Mouse (Mus musculus) right cerebral cortex, postnatal 10 days (tissue): ENCODE measurements around the gene Adamts8.

ENCODE experiments used
- DNase-seq, 2 experiments: peaks; one replicate each; pipeline ENCODE4 v3.0.0; 2021; ENCODE audit warnings: low spot score in 2 of 2

Adamts8 gene

DNA sequence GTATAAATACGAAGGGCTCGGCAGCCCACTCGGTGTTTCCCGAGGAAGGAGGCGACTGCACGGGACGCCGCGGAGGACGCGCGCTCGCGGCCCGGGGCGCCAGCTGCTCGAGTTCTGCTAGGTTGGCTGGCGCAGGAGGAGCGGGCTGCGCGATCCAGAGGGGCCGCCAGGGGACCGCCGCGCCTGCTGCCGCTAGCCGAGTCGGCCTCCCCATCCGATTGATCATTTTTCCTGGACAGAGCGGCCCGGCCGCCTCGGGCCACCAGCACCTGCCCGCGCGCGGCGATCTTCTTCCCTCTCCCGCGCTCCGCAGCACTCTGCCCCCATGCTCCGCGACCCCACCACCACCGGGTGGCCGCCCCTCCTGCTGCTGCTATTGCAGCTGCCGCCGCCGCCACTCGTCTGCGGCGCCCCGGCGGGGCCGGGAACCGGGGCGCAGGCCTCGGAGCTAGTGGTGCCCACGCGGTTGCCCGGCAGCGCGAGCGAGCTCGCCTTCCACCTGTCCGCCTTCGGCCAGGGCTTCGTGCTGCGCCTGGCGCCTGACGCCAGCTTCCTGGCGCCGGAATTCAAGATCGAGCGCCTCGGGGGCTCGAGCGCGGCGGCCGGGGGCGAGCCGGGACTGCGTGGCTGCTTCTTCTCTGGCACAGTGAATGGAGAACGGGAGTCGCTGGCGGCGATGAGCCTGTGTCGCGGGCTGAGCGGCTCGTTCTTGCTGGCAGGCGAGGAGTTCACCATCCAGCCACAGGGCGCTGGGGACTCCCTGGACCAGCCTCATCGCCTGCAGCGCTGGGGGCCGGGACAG is at the start of gene Adamts8:
Adamts8 (plus strand) TSS at position 51 of the 802 bp plus-strand sequence.
- peak; percentile 73 to 76 for DNase-seq

DNA sequence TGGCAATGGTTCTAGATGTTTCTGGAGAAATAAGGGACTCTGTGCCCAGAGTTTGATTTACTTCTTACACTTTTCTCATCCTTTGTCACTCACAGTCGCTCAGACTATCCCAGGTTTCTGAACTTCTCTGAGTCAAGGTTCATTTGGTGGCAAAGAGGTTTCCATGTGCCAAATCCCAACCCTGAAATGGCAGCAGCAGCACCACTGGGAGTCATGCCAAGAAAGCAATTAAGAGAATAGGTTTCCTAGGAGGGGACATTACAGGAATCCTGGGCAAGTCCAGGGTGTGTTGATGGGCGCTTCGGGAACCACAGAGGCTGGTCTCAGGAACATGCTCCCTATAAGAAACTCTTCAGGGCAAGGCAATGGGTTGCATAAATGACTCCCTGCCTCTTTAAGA is 46.7 kb upstream of the Adamts8 start:
- no peak for DNase-seq

DNA sequence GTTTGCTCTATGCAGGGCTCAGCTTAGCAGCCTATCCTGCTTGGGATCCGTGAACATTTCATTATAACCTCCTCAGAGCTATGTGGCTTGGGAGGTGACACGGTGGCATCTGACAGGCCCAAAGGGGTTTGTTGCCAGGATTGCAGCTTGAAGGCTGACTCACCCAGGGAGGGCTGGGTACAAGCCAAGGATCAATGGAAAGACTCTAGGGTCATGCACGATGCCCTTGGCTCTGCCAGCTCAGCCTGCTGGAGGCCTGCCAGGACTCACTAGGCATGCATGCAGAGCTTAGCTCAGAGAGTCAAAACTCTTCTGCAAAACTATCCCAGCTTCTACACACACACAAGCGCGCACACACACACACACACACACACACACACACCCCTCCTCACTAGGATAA is 45.6 kb upstream of the Adamts8 start:
- peak; percentile 48 to 62 for DNase-seq

DNA sequence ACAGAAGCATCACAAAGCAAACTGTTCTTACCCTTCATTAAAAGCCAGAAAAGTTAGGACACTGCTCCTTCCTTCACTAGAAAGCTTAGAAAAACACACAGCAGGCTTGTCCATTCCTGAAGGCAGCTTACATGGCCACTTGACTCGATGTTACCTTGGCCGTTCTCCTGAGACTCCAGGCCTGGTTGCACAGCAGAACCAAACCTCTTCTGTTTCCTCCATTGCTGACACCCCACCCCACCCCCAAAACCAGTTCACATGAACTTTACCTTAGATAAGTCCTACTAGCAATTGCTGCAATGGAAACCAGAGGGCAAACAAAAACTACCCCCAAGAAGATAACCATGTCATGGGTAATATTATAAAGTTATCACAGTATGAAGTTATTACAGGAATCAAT is 45.2 kb upstream of the Adamts8 start:
- DNase-seq = no peak

DNA sequence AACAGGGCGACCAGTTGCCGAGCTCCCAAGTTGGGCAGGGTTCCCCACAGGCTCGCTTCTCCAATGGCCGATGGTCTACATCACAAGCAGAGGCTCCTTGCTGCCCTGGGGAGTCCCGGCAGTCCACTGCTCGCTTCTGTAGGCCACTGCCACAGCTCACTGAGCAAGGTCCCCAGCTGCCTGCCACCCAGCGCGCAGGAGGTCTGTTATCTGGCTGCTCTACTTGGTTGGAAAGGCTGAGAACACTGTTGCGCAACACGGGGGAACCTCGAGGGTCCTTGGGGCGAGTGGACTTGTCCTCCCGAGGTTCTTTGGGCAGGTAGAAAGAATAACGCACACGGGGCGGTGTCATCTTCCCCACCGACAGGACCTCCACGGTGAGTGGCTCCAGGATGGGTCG is 40.2 kb upstream of the Adamts8 start:
- no peak for DNase-seq

DNA sequence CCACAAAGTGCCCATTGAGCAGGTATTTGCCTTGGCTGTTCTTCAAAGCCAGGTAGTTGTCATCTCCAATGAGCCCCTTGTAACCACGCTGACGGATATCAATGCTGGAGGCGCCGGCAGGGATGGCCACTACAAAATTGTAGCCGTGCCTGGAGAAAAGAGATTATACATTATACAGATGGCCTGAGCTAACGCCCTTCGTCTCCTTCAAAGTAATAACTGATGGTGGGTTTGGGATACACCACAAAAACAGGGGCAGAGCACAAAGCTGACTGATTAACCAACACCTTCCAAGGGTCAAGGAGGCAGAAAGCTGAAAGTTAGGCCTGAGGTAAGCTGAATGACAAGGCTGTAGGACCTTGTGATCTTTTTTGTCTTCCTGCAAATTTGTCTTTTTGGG is 39.7 kb upstream of the Adamts8 start:
- no peak for DNase-seq

DNA sequence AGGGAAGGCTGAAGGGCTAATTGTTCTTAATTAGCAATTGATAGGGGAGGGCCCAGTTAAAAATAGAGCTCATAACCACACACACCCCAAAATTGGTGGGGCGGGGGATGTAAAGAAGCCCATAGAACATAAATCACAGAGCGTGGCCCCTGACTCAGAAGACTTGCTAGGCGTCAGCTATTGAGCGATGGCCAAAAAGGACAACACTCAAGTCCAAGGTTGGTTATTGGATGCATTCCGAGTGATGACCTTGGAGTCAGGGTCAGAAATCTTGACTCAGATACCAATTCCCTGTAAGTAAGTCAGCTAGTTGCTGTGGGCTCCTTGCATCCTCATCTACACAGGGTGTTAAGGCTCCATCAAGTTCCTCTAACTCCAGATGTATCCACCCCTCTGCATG is 39.1 kb upstream of the Adamts8 start:
- no peak for DNase-seq

DNA sequence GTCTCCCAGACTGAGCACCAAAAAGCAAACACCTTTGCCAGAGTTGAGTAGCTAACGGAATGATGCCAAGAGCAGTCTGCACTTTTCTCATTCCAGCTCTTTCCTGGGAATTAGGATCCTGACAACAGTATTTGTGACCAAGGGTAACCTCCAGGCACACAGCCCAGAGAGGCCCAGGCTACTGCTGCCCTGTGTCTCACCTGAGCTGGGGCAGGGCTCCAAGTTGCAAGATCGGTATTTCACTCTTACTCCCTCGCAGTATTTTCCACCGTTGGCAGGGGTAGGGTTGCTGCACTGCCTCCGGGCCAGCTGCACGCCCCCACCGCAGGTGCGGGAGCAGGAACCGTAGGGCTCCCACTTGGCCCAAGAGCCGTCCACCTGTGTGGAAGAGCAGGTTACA is 36.5 kb upstream of the Adamts8 start:
- no peak for DNase-seq

DNA sequence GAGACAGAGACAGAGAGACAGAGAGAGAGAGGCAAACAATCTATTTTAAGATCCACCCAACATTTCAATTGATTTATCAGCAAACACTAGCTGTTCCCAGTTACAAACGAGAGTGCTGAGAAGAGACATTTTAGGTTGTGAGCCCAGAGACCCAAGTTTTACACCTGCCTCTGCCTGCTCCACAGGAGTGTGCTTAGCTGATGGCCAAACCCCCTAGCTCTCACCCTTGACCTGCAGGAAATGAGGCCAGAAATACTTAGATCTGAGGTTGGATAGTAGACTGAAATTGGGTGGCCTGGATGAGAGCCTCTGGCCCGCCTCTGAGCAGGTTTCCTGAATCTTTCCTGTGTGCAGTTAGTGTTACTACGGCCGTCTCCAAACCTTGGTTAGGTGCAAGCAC is 35.9 kb upstream of the Adamts8 start:
- no peak for DNase-seq

DNA sequence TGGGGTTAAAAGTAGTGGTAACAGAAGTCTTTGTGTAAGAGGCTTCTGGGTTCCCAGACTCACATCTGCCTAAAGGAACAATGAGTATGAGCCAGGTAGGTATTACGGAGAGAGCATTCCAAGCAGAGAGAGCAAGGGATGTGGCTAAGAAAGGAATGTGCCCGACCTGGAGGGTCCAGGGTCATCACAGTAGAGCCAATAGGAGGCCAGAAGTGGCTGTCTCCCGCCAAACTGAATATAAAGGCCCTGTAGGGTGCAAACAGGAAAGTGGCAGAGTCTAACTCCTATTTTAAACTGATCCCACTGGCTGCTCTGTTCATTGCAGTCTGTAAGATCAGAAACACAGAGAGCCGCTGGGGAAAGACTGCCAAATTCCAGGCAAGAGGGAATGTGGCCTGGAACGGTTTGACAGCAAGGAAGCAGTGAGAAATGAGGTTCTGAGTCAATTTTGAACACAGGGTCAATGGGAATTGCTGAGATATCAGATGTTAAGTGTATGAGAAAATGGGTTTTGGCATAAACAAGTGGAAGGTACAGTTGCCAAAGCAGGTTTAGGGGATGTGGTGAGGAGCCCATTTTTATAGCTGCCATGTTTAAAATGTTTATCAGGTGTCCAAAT is 34.6 kb upstream of the Adamts8 start:
- no peak for DNase-seq

DNA sequence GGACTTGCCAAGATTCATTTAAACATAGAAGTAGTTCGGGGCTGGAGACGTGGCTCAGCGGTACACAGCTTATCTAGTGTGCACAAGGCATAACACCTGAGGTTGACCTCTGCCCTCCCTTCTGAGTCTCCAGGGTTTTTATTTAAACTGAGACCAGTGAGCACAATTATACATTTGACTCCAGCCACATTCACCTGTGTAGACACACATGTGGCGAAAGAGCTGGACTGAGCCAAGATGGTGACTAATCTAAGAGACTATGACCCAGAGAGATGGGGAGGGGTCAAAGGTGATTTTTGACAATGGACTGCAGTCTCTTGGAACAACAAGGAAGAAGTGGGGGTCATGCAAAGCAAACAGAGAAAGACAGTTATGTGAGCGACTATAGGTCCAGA is 34.1 kb upstream of the Adamts8 start:
- DNase-seq = no peak

DNA sequence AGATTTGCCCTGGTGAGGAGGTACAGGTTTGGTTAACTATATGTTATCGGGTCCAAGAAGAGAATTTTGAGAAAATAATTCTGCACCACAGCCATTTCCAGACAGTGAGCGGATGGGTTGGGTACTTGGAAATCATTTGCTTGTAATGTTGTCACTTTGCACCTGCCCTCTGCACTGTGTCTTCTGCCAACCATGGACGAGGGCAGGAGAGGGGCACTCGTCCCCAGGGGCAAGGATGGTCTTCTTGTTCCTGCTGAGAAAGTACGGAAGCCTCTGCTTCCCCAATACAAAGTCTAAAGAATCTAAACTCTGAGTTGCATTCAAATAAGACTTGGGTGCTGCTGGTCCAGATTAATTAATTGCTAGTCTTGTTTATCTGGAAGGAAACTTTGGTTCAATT is 33.4 kb upstream of the Adamts8 start:
- no peak for DNase-seq

DNA sequence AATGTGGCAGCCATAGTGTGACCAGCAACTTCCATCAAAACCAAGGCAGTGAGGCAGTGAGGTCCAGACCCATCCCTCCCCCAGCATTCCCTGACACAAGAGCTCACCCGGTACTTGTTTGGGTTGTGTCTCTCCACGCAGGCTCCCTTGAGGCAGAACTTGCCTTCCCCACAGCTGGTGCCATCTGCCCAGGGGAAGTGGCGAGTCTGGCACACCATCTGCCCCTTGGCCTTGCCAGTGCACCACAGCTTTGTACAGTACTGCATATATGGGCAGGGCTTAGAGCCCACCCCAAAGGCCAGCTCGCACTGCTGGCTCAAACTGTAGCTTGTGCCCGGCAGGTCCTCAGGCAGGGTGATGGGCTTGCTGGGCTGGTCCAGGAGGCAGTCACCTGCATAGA is 31.9 kb upstream of the Adamts8 start:
- DNase-seq = no peak

DNA sequence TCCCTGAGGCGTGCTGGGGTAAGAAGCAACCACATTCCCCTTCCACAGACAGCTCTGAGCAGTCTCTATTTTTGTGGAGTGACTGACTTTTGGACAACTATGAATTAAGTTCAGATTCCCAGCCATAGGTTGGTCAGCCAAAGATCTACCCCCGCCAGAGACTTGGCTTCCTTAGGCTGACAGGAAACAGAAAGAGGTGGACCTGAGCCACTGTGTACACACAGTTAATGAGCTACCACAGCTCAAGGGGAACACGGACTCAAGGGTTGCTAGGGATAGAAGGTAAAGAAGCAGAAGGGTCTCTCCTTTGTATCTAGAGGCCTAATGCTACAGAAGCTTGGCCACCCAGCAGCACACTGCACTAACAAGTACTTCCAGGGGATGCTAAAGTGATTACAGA is 30.2 kb upstream of the Adamts8 start:
- no peak for DNase-seq

DNA sequence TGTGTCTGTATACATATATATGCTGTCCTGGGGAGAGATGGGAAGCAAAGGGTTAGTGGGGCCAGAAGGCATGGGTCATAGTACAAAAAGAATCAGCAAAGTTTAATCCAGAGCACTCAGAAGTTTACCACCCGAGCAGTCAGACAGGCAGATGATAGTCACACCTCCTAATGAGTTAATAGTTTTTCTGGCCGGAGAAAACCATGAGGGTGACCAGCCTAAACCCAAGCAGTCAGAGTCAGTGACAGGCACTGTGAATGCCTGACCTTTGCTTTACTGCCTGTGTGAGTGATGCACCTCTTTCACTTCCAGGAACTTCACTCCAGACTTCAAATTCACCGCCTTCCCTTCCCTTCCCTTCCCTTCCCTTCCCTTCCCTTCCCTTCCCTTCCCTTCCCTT is 28.9 kb upstream of the Adamts8 start:
- no peak for DNase-seq

DNA sequence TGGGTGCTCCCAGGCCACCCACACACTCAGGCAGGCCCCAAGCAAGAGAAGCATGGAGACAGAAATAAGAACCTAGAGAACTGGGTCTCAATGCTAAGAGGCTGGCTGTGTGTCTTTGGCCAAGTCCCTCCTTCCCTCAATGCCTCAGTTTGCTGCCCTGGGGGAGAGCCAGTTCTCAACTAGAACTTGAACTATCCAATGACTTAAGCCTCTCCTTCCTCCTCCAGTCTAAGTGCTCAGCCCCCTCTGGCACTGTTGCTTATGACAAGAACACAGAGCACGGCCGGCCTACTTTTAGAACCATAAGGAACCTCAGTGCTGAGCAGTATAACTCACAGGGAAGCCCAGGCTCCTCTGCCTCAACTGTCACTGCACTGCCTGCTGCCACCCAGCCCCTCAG is 28.1 kb upstream of the Adamts8 start:
- no peak for DNase-seq

DNA sequence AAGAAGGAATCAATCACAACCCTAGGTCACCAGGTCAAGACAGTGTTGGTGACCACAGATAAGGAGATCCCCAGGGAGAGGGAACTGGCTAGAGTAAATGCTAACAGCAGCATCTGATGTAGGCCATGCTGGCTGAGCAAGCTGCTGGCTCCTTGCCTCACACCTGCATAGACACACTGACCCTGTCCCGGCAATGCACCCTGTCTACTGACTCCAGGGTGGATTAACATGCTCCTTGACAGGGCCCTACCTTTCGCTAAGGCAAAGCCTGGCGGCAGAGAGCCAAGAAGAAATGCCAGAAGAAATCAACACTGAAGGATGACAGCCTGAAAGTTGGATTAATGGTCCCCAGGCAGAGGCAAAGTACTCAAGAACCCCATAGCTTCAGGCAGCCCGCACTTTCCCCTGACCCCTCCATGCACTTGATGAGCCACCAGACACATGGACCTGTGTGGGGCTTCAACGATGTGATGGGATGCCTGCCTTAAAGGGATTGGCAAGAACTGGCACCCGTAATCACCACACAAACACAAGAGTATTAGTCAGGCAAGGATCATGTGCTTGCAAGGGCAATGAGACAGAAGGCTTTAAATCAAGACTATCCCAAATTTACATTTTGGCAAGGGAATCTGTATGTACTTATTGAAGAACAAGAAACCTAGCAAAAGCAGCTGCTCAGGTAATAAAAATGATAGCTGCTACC is 25.9 kb upstream of the Adamts8 start:
- DNase-seq = no peak

DNA sequence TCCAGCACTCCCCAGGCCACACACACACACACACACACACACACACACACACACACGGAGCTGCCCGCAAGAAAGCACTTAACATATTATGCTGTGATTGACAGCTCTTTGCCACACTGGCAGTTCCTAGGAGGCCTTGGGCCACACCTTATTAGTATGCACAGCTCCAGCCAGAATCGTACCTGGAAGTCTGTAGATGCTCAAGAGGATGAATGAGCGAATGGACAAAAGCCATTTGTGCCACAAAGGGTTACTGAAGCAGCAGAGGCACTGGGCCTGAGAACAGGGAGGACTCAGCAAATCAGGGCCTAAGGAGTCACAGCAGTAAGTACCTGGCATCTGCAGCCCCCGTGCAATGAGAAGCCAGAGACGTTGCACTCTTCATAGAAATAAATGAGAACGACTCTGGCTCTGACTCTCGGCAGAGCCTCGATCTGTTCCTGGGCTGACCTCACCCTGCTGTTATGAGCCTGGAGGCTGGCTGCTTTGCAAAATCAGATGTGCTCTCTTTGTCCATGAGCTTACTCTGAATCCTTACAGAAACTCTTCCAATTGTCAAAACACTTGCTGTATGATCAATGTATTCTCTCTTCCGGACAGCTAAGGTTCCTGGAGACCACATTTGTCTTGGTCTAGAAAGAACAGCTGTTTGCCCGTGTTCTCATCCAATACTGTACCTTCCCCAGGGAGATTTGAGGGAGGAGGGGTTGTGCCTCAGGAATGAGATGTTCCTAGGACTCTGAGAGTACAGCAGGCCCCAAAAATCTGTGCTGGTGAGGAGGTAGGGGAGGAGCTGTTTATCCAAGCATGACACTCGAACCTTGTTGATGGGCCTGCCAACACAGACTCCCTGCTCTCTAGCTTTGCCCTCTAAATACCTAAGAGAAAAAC is 23.7 kb upstream of the Adamts8 start:
- no peak for DNase-seq

DNA sequence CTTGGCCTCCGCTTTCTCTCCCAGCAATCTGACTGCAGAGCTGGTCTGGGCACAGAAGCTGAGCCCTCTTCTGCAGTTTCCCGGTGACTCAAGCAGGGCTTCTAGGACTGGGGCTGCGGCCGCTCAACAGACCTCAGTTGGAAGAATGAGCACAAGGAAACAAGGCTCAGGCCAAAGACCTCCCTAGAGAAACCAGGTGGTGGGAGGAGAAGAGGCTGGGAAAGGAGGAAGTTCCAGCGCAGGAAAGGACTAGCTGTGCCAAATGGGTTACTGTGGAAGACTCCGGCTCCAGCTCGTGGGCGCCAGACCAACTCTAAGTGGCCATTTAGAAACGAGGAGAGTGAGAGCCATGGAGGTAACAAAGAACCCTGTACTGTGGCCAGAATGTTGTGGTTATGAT is 22.7 kb upstream of the Adamts8 start:
- no peak for DNase-seq

DNA sequence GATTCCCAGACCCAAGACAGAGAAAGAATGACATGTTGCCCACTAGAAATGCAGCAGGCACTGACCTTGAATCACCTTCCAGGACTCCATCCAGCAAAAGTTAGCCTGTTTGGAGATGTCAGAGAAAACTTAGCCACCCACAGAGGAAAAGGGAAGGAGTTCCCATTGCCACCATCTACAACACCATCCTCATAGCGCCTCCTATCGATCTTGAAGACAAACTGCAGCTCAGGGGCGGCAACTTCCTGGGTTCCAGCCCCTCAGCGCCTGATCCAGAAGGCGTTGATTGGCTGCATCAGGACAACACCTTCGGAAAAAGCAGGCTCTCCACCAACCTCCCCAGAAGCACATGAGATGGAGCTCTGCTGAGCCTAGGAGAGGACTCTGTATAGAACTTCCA is 21.6 kb upstream of the Adamts8 start:
- peak in 1 of 2 experiments; percentile 43 for DNase-seq

DNA sequence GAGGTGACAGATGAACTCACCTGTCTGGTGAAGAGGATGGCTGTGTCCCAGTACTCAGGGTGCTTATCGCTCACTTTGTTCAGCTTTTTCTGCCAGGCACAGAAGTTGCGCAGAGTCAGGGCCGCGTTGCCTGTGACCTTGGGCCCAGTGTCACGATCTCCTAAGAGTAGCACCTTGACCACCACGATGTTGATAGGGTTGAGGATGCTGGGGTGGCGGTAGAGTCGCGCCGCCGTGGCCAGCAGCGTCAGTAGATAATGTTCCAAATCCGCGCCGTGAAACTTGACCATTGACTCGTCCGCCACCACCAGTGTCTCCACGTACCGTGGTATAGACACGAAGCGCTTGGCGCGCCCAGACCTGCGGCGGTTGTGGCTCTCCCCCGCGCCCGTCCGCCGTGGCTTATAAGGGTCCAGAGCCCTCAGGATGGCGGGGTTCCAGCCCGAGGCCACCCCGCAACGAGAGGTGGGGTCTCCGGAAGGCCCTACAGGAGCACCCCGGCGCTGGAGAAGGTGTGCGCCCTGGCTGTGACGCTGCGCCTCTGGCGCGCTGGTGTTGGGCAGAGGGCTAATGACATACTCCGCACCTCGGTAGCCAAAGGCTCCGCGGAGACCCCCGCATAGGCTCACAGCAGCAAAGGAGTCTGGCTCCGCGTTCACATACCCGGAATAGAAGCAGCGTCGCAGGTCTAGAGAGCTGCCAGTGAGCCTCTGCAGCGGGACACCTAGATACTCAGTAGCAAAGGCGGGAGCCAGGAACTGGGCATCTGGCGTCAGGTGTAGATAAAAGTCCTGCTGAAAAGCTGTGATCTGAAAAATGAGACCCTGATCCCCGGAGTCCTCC is 20.9 kb upstream of the Adamts8 start:
- no peak for DNase-seq
